Mouse (Mus musculus) layer of hippocampus, postnatal 36 days (tissue): ENCODE measurements around the gene Rnf5. TPM values are rescaled to one million over a fixed set of nuclear protein-coding genes. Genes with fewer than 3 reads are reported as not detected.
A peak's percentile ranks its signal among the peaks of the same experiment; 100 is the strongest.

Source experiments
- DNase-seq, 2 experiments: peaks; one replicate each; pipeline ENCODE4 v3.0.0; 2022
- total RNA-seq, 2 experiments: library from RNA; stranded (reverse); gene quantifications; 2 replicates each; pipeline ENCODE4 v1.2.3; 2021

The Rnf5 gene
- total RNA-seq, 2 experiments from 2014 or later = 79.4 to 87.3 TPM

DNA sequence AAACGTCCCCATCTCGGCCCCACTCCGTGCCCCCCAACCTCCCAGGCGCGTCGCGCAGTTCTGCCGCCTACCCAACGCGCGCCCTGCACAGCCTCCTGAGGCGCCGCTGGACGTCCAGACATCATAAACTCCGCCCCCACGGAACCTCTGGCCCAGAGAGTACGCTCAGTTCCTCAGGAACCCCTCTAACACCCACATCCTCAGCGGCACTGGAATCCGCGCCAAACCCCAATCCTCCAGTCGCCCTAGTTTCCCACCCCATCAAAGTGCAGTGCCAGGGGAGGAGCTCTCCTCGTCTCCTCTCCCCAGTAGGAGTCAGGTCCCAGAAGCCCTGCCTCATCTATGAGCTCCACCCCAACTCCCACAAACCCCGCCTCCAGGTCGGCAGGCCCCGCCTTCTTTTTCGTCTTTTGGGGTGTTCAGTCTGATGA, 28.8 kb upstream of the Rnf5 start:
- DNase-seq = peak; percentile 89 to 92

DNA sequence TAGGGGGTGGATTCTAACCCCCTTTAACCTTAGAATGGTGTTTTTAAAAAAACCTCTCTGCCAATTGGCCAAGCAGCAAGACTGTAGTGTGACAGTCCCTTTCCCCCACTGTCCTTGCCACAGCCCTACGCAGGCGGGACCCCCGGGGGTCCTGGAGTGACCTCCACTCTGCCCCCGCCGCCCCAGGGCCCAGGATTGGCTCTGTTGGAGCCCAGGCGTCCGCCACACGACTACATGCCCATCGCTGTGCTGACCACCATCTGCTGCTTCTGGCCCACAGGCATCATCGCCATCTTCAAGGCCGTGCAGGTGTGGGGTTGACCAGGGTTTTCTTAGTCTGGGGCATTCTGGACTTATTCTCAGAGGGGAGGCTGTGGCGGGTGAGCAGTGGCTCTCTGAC, 28.2 kb upstream of the Rnf5 start:
- no peak for DNase-seq

DNA sequence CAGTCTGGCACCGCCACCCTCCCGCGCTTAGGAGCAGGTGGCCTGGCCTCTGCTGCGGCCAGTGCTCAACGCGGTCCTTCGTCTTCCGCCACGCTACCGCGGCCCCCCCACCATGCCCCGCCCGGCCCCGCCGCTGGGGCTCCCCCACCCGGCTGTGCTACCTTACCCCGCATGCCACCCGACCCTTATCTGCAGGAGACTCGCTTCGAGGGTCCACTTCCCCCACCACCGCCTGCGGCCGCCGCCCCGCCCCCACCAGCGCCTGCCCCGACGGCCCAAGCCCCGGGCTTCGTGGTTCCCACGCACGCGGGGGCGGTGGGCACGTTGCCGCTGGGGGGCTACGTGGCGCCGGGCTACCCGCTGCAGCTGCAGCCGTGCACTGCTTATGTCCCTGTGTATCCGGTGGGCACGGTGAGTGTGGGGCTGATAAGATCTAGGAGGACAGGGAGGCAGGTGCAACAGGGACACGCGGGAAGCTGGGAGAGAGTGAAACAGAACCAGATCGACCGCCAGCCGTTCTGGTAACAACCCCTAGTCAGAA, 27.3 kb upstream of the Rnf5 start:
- no peak for DNase-seq

DNA sequence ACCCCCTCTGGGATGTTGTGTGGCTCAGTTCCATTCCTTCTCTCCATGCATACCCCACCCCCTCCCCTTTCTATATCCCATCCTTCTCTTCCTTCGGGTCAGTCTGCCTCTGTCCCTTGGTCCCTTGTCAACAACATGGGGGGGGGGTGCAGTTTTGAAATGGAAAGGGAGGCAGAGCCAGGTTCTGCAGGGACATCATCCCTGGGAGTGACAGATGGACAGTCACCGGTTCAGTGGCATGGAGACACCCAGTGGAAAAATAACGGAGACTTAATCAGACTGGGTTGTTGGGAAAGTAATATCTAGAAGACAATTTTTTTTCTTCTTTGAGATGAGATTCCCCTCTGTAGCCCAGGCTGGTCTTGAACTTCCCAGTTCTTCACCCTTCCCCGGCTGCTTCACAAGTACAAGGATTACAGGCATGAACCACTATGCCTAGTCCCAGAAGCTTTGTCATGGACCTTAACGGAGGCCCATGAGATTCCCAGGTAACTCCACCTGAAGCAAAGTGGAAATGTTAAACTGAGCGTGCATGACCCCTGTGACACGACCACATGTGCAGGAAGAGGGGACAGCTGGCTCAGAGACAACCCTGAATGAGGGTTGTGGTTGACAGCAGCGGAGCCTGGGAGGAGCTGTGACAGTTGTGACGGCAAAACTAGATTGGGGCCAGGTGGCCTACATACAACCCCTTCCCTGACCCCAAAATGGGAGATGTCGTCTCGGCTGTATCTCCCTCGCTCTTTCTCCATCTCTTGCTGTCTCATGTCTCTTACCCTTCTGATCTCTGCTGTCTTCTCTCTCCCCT, 26.5 kb upstream of the Rnf5 start:
- DNase-seq = no peak

DNA sequence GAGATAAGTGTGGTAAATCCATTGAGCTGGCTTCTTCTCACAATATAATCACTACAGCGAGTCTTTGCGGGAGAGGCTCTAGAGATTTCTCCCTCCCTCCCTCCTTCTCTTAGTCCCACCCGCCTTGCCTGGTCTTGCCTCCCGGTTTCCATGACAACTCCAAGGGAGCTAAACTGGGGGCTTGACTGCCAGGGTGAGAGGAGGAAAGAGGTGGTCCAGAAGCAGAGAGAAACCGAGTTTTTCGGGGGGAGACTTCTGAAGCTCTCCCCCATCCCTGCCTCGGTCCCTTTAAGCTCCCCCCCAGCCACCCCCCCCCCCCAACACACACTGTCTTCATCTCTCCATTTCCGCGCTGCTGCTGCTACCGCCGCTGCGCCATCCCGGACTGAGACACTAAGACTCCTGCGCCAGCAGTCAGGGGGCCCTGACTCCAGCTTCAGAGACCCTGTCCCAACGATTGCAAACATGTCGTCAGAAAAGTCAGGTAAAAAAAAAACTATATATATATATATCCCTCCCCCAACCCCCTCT, 25.8 kb upstream of the Rnf5 start, which contains the start of gene Prrt1:
TSS of gene Prrt1 (plus strand) at position 313 of the 531 bp plus-strand sequence.
- DNase-seq = peak in 1 of 2 experiments; percentile 68

DNA sequence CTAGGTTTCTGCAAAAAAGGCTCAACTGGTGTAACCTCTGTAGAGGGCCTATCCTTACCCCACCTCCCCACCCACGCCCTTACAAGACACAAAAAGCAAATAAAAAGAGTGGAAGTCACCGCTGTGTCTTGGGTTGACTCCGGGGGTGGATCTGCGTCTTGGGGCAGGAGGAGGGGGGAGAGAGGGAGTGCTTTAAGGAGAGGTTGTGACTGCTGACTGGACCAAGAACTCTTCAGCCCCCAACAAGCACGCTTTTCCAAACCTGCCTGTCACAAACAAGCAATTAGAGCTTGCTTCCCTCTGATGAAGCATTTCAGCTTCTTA, 25.1 kb upstream of the Rnf5 start:
- DNase-seq = no peak

DNA sequence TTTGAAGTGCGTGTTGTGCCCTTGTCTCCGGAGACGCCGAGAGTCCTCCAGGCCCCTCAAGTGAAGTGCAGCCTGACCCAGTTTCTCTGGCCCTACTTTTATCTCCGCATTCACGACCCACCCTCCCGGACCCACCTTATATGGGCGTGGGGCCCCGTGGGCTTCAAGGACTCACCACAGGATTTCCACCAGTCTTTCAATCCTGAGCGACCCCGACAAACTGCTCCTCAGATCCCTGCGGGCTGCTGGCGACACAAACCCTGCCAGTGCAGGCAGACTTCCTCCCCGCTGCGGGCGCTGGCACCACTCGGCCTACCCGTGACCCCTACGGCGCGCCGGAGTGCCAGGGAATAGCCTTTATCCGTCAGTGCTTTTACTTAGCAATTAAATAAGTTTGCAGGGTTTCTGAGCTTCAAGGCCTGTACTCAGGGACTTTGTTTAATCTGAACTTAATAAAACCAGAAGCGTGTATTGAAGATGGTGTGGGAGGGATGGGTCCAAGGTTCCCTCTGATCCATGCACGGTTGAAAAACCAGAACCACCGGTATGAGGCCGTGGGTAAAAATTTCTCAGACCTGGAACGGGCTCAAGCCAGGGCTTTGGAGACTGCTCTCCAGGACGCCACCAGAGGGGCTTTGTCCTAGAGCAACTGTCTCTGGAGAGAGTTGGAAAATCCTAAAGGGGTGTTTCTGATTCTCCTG, 24.6 kb upstream of the Rnf5 start, which contains the start of gene Ppt2:
TSS of gene Ppt2 (minus strand) at position 568 of the 701 bp plus-strand sequence.
- no peak for DNase-seq

DNA sequence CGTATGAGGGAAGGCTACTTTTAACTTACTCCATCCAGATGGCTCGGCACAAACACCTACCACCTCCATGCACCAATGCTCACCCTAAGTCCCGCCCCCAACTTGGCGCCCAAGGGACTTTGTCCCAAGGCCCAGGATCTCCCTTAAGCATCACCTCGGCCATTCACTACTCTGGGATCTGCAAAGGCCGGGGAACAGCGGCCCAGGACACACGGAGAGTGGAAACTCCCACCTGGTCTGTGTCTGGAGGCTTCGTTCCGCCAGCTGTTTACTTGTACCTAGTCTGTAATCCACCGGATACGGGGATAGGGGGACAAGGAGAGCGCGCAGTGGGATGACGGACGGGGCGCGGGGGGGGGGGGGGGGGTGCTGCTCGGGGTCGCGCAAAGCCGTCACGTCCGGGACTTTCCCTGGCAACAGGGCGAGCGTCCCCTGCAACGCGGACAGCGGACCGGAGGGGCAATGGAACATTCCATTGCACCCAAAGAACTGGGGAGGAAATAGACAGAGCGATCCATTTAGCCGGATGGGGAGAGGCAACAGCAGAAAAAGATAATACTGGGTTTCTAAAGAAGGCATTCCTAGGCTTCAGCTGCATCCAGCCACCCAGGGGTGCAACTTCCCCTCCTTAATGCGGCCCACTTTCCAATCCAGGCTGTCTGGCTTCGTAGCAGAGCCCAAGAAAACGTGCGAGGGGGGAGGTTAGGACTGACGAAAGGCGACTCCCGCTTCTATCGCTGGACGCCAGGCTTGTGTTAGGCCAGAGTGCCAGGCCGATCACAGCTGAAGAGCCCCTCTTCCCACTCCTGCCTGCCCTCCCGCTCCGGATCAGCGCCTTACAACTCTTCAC, 23.8 kb upstream of the Rnf5 start:
- peak; percentile 81 to 87 for DNase-seq

DNA sequence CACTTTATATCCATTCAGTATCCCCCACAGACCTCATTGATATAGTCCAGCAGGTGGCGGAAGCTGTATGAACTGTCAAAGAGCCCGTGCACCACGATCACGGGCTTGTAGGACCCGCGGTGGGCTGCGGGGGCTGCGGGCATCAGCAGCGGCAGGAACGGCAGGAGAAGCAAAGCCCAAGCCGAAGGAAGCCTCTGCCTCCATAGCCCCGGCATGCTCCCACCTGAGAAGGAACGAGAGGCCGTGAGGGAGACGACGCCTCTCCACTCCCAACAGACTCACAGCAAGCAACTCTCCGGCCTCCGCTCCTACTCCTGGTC, 23.2 kb upstream of the Rnf5 start:
- DNase-seq = peak in 1 of 2 experiments; percentile 58

DNA sequence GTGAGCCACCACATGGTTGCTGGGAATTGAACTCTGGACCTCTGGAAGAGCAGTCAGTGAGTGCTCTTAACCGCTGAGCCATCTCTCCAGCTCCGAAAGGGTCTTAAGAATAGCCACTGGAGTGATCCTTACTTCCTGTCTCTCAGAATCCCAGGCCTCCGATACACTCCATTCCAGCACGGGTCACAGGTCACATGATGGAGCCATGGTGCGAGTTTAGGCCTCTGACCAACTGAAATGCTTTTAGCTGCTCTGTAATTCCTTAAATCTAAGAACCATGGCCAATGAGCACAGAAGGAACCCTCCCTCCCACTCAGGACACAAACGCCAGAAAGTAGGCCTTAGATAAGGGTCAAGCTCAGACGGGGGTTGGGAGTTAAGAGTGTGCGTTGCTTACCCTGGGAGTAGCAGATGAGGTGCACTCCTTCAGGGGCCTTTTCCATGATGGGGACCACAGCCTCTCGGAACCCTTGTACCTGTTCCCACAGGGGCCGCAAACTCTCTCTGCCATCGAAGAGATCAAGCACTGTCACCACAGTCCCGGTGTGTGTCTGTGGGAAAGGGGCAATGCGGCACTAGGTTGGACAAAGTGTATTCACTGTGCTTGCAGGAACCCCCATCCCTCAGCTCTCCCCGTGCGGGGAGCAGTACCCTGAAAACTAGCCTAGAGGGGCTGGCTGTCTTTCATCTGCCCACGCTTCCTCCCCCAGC, 22.7 kb upstream of the Rnf5 start:
- DNase-seq = no peak

DNA sequence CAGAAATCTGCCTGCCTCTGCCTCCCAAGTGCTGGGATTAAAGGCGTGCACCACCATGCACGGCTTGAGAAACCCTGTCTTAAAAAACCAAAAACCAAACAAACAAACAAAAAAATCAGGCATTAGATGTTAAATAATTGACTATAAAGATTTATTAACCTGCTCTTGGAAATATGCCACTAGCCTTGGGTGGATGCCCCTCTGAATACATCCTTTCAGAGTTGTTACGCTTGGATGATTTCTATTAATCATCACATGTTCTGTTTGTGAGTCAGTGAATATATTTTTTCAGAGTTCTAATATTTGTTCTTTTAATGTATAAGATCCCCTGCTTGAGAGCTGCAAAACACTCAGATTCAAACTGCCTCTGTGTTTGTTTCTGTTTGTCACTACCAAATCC, 21.5 kb upstream of the Rnf5 start:
- no peak for DNase-seq

DNA sequence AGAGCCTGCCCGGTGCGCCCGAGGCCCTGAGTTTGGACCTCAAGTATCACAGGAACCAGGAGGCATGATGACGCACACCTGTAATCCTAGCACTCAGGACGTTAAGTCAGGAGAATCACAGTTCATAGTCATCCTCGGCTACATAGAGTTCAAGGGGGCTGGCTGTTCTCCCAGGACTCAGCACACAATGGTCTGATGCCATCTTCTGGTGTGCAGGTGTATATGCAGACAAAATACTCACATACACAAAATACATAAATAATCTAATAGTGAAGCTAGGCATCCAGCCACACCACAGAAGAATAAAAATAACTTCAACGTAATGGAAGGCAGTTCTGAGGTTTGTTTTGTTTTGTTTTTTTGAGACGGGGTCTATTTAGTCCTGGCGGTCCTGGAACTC, 19.7 kb upstream of the Rnf5 start:
- no peak for DNase-seq

DNA sequence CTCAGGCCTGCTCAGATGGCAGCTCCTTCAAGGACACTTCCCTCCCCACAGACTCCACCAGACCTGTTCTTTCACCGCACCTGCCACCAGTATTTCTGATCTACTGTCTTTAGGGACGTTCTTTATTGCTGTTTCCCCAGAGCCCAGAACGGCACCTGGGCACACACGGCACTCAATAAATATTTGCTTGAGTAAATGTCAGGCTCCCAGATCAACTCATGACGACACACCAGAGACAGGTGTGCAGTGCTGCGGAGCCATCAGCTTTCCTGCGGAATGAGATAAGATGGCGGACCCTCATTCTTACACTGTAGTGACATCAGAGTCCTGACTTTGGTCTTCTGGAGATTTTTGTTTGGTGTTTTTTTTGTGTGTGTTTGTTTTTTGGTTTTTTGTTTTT, 17.5 kb upstream of the Rnf5 start:
- no peak for DNase-seq

DNA sequence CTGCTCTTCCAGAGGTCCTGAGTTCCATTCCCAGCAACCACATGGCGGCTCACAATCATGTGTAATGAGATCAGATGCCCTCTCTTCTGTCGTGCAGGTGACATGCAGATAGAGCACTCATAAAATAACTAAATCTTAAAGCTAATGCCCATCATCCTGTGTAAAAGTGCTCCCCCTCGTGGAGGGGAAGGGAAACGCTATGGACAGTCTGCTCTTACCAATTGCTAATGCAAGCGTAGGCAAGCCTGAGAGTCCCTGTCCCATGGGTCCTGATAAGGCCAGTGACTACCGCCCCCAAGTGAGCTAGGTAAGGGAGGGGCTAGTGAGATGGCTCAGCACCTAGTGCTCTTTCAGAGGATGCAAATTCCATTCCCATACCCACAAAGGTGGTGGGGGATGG, 15.5 kb upstream of the Rnf5 start:
- peak in 1 of 2 experiments; percentile 72 for DNase-seq

DNA sequence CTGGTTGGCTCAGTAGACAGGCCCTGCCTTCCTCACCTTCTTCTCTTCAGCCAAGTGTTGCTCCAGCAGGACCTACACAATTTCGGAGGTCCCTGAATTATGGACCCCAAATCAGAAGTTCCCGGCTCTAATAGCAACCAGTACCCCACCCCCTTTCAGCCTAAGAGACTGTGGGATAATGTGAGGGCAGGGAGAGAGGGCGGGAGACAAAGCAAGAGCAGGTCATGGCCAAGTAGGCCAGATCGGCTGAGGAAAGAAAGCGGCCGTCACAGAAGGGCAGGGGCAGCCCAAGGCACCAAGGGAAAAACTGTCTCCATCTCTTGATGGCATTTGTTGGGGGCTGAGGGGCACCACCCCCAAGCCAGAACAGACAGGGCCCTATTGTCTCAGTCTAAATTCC, 12.4 kb upstream of the Rnf5 start, which contains the start of gene Egfl8:
TSS of gene Egfl8 (minus strand) at position 101 of the 400 bp plus-strand sequence.
- no peak for DNase-seq

DNA sequence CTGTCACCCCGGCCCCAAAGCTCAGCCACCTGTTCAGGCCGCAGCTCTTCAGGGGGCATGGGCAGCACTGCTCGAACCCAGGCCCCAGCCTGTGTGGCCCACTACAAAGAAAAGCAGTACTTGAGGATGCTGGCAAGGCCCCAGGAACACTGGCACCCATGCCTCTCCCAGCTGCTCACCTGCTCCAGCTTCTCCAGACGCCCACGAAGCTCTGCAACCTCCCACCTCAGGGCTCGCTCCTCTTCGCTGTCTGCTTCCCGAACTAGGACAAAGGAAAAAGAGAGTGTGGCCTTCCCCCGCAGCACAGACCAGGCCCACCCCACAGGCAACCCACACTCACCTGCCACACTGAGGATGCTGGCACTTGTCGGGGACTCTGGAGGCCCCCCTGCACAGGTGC, 10.3 kb upstream of the Rnf5 start:
- DNase-seq = no peak

DNA sequence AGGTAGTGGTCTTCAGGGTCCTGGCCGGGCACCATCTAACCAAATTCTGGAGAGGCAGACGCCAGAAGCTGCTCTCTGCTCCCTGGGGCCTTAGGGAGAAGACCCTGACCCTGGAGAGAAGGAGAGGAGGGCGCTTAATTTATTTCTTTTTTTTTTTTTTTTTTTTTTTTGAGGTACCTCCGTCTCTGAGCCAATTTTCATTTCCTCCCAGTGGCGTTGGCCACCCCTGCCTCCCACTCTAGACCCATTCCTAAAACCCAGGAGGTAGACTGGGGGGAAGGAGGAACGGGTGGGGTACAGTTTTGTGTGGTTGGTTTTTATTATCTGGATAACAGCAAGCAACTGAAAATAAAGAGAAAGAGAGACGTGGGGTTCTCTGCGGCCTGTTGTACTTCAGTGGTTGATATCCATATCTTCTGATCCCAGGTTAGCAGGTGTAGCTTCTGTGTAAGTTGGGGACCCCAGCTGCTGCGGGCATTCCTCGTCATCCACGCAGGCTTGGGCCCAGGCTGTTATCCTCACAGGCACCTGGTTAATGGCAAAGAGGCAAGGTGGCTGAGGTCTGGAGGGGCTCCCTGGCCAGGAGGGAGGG, 9.7 kb upstream of the Rnf5 start:
- DNase-seq = no peak

DNA sequence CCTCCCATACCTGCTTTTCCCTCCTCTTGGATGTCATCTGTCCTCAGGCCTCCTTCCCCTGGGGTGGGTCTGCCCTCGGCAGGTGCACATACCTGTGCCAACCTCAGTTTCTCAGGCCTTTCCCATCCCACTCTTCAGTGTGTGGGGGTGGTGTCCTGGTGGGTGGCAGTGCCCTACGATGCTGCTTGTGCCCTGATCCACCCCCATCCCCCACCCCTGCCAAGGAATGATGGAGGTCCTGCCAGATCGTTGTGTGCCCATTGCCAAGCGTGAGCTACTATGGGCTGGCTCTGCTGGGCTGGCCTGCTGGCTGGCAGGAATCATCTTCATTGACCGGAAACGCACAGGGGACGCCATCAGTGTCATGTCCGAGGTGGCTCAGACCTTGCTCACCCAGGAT, 7.6 kb upstream of the Rnf5 start:
- no peak for DNase-seq

DNA sequence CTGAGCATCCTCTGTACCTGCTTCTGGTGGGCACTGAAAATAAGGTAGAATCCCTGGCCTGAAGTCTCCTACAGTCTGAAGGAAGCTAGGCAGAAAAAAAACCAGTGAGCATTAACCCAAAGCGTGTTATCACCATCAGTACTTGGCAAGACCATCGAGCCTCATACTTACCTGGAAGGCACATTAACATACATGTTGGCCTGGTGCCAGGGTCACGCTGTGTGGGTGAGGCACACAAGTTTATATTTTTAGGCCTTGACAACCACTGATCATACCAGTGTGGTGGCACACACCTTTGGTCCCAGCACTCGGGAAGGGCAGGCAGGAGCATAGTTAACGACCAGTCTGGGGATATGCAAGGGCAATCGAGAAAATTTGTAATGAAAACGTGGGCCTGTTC, 4.5 kb upstream of the Rnf5 start:
- no peak for DNase-seq

DNA sequence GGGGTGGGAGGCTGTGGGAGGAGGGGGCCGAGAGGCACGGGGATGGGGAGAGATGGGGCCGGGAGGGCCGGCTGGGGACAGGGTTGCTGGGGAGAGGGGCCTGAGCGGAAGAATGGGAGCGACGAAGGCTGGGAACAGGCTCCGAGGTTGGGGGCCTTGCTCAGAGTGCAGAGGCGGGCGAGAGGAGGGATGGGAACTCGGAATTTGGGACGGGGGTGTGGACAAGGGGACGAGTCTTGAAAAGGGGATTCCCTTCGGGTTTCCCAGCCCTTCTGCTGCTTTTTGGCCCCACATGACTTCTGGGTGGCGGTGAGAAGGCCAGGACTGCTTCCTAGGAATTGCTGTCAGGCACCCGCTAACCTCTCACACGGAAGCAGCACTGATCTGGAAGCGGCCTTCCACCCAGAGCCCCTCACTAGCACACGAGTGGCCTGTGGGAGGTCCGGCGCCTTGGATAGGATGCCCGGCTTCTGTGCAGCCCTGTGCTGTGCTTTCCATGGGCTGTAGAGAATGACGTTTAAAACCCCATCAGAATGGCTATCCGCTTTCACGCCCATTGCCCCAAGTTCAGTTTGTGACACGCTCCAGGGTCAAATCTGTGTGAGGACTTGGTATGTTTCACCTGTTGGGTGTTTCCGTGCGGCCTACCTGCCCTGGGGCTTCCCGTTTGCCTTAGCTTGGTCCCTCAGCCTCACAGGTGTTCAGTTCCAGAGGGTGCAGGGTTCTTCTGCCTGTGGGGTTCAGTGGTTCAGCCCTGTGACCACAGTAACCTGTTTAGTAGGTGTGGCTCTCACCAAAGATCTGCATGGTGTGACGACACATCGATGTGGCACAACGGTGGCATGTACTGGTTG, 2.9 kb upstream of the Rnf5 start:
- DNase-seq = no peak
